Mouse (Mus musculus): Measurements from ENCODE around the gene Elp5.

Gene Elp5

DNA sequence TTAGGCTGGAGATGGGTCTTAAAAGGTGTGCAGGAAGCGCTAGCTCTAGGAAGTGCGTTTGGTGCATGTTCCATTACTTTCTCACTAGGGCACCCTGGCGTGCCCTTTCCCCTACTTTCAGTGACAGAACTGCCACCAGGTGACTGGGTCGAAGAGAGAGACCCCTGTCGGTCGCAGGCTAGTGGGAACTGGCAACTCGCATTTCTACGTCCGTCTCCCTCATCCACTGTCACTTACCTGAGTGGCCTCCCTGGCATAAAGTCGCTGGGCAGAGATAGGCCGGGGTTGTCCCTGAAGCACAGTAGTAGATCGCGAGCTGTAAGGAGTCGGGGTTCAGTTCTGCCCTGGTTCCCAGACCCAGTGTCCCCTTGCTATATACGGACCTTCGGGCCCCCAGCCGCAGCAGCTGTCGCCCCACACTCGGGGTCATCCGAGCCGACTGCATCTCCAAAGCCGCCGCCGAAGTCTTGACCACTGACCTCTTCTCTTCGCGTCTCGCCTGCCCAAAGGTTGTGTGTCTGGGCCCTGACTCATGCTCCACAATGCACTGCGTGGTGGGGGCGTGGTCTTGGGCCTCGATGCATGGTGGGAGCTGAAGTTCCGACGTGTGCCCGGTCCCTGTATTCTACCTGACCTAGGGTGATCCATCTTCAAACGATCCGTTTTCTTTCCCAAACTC lies 32.7 kb upstream of the Elp5 start, which contains the start of gene Acadvl:
Acadvl (minus strand) TSS at position 532 of the 679 bp plus-strand sequence.
- peak; percentile 98 for DNase-seq (ENCODE audit: low spot score)

DNA sequence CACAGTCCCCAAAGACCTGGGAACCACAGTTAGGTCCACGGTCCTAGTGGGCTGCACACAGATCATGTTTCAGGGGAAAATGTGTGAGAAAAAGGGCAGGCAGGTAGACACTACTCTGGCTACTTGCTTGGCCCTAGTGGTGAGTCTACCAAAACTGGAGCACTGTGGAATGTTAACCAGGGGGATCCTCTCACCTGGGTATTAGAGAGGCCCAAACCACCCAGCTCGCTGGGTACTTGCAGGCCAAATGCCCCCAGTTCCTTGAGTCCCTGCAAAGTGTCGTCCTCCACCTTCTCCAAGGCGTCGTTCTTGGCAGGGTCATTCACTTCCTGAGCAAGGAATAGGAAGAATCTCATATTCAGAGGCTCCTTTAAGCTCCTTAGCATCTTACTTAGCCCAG lies 31.7 kb upstream of the Elp5 start:
- DNase-seq (ENCODE audit: low spot score): no peak

DNA sequence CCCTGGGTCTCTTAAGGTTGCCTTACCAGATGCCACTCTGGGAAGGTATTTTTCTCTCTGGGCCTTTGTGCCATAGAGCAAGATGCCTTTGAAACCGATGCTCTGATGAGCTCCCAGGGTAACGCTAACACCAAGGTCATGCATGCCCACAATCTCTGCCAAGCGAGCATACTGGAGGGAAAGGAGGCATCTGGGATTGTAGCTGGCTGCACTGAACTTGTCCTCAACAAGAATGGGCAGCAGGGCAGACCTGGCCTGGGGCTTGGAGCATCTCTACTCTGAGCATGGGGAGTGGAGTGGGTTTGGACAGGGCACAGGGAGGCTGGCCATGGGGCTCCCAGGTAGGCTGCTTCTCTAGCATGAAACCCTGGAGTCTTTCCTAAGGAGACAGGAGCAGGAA lies 31.1 kb upstream of the Elp5 start:
- DNase-seq (ENCODE audit: low spot score): no peak

DNA sequence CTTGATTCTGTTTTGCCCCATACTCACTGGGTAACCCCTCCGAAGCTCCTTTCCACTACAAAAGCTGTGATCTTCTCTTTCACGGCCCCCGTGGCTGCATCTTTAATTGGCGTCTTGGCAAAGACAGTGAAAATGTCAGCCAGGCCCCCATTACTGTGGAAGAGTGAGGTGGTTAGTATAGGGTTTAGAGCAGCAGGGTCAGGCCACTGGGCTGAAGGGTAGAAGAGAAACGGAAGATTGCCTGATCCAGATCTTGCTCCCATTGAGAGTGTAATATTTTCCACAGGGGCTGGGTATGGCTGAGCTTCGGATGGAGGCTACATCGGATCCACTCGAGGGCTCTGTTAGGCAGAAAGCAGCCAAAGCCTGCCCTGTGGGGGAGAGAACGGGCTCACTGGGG lies 30.6 kb upstream of the Elp5 start:
- no peak for DNase-seq (ENCODE audit: low spot score)

DNA sequence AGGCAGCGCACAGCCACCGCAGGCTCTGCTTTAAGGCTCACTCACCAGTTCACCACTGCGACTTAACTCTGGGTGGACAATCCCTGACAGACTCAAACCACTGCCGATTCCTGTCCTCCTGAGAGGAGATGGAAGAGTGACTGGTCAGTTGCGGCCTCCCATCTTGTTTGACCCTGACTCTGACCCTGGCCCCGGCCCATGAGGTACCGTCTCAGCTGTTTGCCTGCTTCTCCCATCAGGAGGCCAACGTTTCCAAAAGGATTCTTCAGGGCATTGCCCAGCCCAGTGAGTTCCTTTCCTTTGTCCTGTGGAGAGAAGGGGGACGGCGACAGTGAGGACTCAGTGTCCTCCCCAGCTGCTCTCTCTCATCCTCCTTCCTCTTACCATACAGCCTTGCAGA lies 28.6 kb upstream of the Elp5 start:
- no peak for DNase-seq (ENCODE audit: low spot score)

DNA sequence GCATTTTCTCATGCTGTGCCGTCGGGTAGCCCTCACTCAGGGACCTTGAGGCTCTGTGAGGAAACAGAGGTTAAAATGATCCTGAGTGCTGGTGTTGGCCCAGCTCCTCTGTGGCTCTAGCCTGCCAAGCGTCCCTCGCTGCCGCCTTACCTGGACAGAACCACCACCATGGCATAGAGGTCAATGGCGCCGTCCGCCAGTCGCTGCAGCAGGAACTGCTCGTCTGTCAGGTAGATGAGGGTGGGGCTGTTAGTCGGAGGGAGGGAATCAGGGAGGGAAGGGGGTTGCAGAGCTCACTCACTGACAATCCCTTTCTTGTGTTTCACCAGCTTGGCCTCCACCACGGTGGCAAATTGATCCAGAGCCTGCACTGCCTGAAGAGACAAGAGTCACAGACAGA lies 28.2 kb upstream of the Elp5 start:
- no peak for DNase-seq (ENCODE audit: low spot score)

DNA sequence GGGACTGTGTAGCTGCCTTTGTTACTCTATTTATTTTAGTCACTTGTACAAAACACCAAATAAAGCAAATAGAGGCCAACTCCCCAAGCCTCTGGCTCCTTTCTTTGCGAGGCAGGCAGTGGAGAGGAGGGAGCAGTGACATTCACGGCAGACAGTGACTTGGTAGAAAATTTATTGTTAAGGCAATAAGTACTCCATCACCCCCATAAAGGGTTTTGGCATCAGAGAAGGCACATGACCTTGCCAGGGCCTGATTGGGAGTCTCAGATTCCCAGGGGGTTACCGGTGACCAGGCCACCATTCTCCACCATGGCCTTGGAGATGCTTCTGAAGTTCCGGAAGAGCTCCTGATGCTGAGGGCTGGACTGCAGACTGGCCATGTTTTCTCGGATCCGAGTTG lies 27.7 kb upstream of the Elp5 start:
- DNase-seq (ENCODE audit: low spot score): no peak

DNA sequence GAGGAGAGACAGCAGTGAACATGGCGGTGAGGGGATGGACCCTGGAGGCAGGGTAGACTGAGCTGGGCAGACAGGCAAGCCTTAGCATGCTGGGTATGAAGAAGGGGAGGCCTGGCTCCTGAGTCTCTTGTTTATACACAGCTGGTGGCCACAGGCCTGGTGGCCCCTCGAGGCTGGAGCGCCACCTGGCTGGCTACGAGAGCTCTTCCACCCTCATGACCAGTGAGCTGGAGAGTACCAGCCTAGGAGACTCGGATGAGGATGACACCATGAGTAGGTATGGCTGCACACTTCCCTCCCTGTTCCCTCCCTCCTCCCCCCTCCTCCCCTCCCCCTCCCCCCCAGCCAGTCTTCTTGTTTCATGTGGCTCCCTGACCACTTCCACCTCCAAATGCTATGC lies 23.2 kb upstream of the Elp5 start:
- DNase-seq (ENCODE audit: low spot score): peak; percentile 61

DNA sequence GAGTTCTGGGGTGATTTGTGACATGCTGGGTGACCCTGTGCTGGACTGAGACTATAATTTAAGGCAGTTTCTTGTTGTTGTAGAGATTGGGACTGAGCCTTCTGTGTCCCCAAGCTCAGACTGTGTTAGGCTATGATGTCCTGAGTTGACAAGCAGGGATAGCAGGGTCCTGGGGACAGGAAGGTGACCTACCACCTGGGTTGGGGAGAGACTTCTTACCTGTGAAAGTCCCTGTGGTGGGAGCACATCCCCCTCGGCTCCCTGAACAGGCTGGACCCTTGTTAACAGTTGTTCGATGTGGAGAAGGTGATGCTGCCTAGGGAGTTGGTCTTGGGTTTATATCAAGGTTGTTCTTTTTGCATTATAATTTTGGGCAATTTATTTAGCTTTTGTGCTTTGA lies 20.2 kb upstream of the Elp5 start:
- no peak for DNase-seq (ENCODE audit: low spot score)

DNA sequence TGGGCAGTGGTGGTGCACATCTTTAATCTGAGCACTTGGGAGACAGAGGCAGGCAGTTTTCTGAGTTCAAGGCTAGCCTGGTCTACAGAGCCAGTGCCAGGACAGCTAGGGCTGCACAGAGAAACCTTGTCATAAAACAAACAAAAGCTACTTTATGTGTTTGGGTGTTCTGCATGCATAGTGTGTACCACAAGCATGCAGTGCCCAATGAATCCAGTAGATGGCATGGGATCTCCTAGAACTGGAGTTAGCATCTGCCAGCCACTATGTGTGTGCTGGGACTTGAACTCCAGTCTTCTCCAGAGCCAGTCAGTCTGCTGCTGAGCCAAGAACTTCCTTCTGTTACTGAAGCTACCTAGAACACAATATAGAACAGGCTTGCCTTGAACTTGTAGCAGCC lies 19.5 kb upstream of the Elp5 start:
- peak; percentile 73 for DNase-seq (ENCODE audit: low spot score)

DNA sequence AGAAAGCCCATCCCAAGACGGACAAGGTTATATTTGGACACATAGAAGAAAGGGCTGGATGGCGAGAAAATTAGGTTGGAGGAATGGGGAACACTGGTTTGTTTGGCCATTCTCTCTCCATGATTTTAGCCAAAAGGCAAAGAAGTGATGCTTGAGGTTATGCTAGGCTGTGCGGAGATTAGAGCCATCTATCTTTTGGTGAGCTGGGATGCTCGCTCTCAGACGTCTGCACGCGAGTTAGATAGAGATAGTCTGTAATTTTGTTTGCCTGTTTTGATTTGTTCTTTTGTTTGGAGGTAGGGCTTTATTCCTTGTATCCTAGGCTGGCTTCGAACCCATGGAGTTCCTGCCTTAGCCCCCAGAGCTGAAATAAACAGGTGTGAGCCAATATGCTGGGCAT lies 18.8 kb upstream of the Elp5 start:
- no peak for DNase-seq (ENCODE audit: low spot score)

DNA sequence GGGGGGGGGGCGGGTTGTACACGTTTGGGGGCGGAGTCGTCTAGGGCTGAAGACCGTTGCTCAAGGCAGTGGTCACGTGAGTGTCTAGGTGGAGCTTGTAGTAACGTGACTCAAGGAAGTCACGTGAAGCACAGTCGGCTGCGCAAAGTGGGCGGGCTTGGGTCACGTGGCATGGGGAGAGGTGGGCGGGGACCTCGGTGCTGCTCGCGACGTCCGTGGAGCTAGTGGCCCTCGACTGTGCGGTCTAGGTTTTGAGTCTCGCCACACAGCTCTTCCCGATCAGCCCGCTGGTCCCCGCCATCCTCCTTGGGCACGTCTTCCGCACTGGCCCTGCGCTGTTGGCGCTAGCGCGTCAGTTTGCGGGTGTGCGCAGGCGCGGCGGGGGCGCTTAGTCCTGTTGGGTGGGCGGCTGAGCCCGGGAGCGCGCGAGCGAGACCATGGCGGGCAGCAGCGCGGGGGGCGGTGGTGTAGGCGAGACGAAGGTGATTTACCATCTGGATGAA lies 18.1 kb upstream of the Elp5 start, which contains the start of gene Dvl2:
Dvl2 (plus strand) TSS at position 200 of the 503 bp plus-strand sequence.
- peak; percentile 99 for DNase-seq (ENCODE audit: low spot score)

DNA sequence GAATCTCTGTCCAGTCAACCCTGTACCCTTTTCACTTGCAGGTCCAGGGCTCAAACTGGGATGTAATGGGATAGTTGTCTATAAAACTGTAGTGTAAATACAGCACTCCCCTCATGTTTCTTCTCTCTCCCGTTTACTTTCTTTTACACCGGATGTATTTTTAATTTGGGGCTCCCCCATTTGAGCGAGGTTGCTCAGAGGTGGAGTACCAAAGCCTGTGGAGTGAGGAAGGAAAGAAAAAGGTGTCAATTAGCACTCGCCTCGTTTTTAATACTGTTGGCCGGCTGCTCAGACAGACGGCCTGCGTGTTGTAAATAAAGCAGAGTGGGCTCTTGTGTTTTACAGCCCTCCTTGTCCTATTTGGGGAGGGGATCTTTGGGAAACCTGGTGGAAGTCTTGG lies 17.3 kb upstream of the Elp5 start:
- no peak for DNase-seq (ENCODE audit: low spot score)

DNA sequence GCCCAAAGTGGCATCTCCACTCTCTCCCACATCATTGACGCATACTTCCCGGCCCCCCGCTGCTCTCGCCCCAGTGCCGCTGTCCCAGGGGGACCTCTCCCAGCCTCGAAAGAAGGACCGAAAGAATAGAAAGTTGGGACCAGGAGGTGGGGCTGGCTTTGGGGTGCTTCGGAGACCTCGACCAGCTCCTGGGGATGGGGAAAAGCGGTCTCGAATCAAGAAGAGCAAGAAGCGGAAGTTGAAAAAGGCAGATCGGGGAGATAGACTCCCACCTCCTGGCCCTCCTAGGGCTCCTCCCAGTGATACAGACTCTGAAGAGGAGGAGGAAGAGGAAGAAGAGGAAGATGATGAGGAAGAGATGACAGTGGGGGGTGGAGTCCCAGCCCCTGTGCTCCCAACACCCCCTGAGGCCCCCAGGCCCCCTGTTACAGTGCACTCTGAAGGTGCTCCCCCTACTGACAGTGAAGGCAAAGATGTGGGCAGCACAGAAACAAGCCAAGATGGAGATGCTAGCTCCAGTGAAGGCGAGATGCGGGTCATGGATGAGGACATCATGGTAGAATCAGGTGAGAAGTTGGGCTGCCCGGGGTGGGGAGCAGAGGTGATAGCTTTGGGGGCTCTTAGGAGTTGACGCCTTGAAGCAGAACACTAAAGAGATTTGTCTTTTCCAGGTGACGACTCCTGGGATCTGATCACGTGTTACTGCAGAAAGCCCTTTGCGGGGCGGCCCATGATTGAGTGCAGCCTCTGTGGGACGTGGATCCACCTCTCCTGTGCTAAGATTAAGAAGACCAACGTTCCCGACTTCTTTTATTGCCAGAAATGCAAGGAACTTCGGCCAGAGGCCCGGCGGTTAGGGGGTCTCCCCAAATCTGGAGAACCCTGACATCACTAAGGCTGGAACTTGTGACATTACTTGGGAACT lies 16.5 kb upstream of the Elp5 start:
- no peak for DNase-seq (ENCODE audit: low spot score)

DNA sequence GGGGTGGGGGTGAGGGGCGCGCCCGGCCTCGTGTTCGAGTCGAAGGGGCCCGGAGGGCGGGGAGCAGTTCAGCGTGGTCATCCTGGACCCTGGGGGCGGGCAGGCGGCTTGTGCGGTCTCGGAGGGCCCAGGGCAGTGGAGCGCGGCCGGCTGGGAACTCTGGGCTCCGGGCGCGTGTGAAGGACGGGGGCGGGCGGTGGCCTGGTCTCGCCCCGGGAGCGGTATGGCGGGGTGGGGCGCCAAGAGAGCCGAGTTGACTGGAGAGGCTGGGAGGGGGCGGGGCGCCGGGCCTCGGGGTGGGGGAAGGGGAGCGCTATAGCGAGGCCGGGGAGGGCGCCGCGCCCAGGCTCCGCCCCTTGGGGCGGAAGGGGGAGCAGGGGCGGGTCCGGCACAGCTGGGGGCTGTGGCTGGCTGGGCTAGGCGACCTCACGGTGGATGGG lies 14.8 kb upstream of the Elp5 start:
- DNase-seq (ENCODE audit: low spot score): peak; percentile 82

DNA sequence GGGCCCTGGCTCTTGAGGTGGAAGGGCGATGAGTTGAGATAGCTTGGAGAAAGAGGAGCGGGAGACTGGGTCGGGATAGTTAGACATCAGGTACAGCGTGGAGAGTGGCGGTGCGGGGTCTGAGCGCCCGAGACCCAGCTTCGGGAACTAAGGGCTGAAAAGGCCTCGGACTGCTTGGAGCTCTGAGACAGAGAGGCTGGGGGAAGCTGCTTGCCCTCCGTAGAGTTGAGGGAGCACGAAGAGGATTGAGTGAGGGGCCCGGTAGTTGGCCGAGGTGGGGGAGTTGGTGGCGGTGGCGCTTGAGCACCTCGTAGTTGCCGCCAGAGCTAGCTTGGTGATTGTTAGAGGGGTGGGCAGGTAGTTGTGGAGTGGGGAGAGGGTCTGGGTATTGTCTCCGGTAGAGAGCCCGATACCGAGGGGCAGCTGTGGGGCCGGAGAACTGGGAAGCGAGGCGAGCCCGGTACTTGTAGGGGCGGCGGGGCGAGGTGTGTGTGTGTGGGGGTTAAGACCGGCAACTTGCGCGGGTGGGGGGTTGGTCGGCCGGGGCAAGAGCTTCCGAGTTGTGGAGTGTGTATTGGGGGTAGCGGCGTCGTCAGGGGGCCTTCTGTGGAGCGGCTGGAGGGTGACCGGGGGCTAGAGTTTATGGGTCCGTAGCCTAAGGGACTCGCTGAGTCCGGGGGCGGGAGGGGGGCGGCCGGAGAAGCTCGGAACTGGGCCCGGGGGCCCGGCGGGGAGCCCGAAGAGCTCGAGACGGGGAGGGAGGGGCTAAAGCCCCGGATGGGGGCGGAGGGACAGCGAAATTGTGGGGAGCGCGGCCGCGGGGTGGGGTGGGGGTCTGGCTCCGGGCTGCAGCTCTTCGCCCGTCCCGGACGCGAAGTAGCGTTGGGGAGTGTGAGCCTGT lies 14.1 kb upstream of the Elp5 start:
- DNase-seq (ENCODE audit: low spot score): no peak

DNA sequence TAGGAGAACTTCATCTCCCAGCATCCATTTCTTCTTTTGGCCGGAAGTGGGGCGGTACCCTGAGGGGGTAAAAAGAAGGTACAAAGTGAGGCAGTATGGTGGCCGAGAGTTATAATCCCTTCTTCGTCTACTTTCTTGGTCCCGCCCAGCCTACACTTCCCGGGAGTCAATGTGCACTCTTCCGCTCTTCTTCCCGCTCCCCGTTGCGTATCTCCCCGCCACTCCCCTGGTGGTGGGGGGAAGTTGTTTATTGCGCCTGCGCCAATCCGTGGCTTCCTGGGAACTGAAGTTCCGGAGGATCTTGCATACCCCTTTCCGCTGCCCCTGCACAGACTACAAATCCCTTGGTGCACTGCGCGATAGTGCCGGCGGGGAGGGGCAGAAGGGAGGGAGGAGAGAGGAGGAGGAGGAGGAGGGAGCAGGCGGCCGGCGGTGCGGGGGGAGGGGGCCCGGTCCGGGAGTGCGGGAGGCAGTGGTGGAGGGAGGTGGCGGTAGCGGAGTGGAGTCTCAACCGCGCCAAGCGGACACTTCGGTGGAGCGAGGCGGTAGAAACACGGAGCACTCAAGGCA lies 13.2 kb upstream of the Elp5 start, which contains the start of gene Phf23:
Phf23 (plus strand) TSS at position 387 of the 570 bp plus-strand sequence.
- peak; percentile 99 for DNase-seq (ENCODE audit: low spot score)

DNA sequence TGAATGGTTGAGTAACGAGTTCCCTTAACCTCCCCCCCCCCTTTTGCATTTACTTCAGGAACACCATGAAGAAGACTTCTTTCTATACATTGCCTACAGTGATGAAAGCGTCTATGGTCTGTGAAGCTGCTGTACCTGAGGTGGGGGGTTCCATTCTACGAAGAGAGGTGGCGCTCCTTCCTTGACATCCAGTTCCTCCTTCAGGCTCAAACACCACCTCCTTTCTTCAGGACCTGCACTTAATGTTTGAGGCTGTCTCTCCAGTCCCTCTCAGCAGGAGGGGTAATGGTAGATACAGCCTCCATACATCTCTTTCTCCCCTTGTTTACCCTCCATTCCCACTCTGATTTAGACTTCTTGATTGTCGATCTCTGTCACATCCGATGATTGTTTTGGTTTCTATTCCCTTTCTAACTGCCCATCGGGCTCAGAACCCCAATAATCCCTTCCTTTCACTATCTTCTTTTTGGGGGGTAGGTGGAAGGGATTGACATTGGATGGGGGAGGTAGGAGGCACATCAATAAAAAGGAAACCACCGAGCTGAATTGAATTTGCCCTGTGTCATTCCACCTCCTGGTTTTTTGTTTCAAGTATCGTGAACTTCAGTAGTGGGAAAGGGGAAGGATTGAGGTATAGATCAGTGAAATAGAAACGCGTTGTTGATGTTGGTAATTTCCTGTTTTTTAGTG lies 12.2 kb upstream of the Elp5 start:
- no peak for DNase-seq (ENCODE audit: low spot score)

DNA sequence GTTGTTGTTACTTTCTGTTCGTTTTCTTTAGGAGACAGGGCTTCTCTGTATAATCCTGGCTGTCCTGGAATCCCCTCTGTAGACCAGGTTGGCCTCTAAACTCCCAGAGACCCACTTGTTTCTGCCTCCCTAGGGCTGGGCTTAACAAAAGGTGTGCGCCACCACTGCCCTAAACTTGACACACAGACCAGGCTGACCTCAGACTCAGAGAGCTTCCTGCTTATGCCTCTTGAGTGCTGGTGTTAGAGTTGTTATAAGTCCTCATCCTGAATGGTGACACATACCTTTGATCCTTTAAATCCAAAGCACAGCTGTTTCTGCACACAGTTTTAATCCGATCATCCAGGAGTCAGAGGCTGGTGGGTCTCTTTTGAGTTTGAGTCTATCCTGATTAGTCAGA lies 10.6 kb upstream of the Elp5 start:
- no peak for DNase-seq (ENCODE audit: low spot score)

DNA sequence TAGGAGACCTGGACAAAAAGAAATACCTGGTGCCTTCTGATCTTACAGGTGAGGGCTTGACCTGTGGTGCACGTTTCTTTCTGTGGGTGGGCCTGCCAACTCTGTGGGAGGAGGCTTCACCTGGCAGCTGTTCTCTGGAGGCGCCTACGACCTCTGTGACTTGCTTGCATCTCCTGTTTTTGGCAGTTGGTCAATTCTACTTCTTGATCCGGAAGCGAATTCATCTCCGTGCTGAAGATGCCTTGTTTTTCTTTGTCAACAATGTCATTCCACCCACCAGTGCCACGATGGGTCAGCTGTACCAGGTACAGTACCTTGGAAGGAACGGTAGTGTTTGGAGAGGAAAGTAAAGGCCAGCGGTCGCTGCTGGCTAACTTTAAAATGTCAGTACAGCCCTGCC lies 10.1 kb upstream of the Elp5 start:
- DNase-seq (ENCODE audit: low spot score): no peak

DNA sequence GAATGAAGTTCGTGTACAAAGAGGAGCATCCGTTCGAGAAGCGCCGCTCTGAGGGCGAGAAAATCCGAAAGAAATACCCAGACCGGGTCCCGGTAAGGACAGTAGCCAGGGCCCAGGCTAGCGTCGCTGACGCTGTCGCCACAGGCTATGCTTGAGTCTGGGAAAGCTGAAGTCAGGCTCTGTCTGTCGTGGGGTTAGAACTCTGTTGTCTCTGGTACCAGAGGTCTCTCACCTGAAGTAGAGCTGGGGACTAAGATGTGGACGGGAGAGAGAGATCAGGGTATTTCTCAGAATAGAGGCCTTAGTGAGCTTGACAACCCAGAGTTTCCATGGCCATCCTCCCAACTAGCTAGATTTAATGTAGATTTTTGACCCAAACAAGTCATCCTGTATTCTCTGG lies 9.4 kb upstream of the Elp5 start:
- DNase-seq (ENCODE audit: low spot score): no peak

All from embryo, embryonic 10 days (tissue).